Mouse (Mus musculus) MEL (cell line): ENCODE measurements around the gene Nek2. TPM values are rescaled to one million over a fixed set of nuclear protein-coding genes. Genes with fewer than 3 reads are reported as not detected.

Experiments used
- DNase-seq: peaks from one replicate; pipeline ENCODE4 v3.0.0; 2011; ENCODE audit warnings: low read depth, low spot score
- H3K27ac ChIP-seq: 2 replicates; pipeline ENCODE4 v1.5.1; 2012; ENCODE audit warnings: low read depth, mild to moderate bottlenecking, control low read depth, low read length, moderate library complexity; ENCODE audit not compliant: control insufficient read depth
- H3K27me3 ChIP-seq, 2 experiments: fragments of 150-350 bp in 1 of 2; sonication (generic) in 1 of 2; 2 replicates each; pipeline ENCODE4 v1.6.1; 2012; ENCODE audit warnings: low read length in 2 of 2, mild to moderate bottlenecking in 2 of 2, improper control_type of control experiment in 1 of 2, moderate library complexity in 1 of 2; ENCODE audit not compliant: insufficient read depth in 2 of 2, control insufficient read depth in 1 of 2
- H3K36me3 ChIP-seq, 2 experiments: 2 replicates each; pipeline ENCODE4 v1.6.1; 2012 to 2014; ENCODE audit warnings: low read length in 2 of 2, improper control_type of control experiment in 1 of 2, inconsistent platforms in 1 of 2, mild to moderate bottlenecking in 1 of 2; ENCODE audit not compliant: insufficient read depth in 2 of 2, control insufficient read depth in 1 of 2
- H3K4me1 ChIP-seq, 2 experiments: fragments of 150-350 bp in 1 of 2; sonication (generic) in 1 of 2; 2 replicates each; pipeline ENCODE4 v1.6.1; 2012; ENCODE audit warnings: low read length in 2 of 2, improper control_type of control experiment in 1 of 2, mild to moderate bottlenecking in 1 of 2; ENCODE audit not compliant: insufficient read depth in 2 of 2, control insufficient read depth in 1 of 2
- H3K4me3 ChIP-seq, 2 experiments: fragments of 150-350 bp in 1 of 2; sonication (generic) in 1 of 2; 2 replicates each; pipeline ENCODE4 v1.5.1; 2012; ENCODE audit warnings: low read depth in 2 of 2, low read length in 2 of 2, mild to moderate bottlenecking in 2 of 2, moderate library complexity in 2 of 2, control low read depth in 1 of 2, improper control_type of control experiment in 1 of 2; ENCODE audit not compliant: control insufficient read depth in 1 of 2, insufficient read depth in 1 of 2
- H3K79me2 ChIP-seq: 2 replicates; pipeline ENCODE4 v1.6.1; 2012; ENCODE audit warnings: mild to moderate bottlenecking, low read length, moderate library complexity; ENCODE audit not compliant: control insufficient read depth, poor library complexity, insufficient read depth
- H3K9ac ChIP-seq: 2 replicates; pipeline ENCODE4 v1.6.1; 2012; ENCODE audit warnings: low read depth, mild to moderate bottlenecking, control low read depth, low read length, moderate library complexity; ENCODE audit not compliant: control insufficient read depth, poor library complexity, severe bottlenecking
- H3K9me3 ChIP-seq: fragments of 150-350 bp; sonication (generic); replicated peaks from 2 replicates; pipeline ENCODE4 v1.6.1; 2012; ENCODE audit warnings: mild to moderate bottlenecking, low read length, improper control_type of control experiment, moderate library complexity; ENCODE audit not compliant: insufficient read depth
- CHD1 ChIP-seq: IDR thresholded peaks from 2 replicates; pipeline ENCODE4 v1.6.1; 2012; ENCODE audit warnings: low read depth, mild to moderate bottlenecking, inconsistent platforms, low read length, improper control_type of control experiment
- CTCF ChIP-seq, 3 experiments: IDR thresholded peaks in 2 of 3; conservative IDR thresholded peaks in 1 of 3; 2 replicates each; pipeline ENCODE4 v1.5.1; 2011 to 2012; ENCODE audit warnings: low read length in 3 of 3, low read depth in 2 of 3, mild to moderate bottlenecking in 2 of 3, improper control_type of control experiment in 1 of 3, inconsistent platforms in 1 of 3, mixed read lengths in 1 of 3, moderate library complexity in 1 of 3; ENCODE audit not compliant: control insufficient read depth in 1 of 3, insufficient read depth in 1 of 3, poor library complexity in 1 of 3, severe bottlenecking in 1 of 3
- EP300 ChIP-seq, 2 experiments: IDR thresholded peaks; 2 replicates each; pipeline ENCODE4 v1.6.1; 2011; ENCODE audit warnings: improper control_type of control experiment in 2 of 2, low read length in 2 of 2, low read depth in 1 of 2, mild to moderate bottlenecking in 1 of 2
- ETS1 ChIP-seq: IDR thresholded peaks from 2 replicates; pipeline ENCODE4 v1.6.1; 2012; ENCODE audit warnings: low read depth, mild to moderate bottlenecking, inconsistent platforms, low read length, improper control_type of control experiment, moderate library complexity
- GATA1 ChIP-seq: IDR thresholded peaks from 2 replicates; pipeline ENCODE4 v1.6.1; 2011; ENCODE audit warnings: low read depth, low read length, improper control_type of control experiment
- HCFC1 ChIP-seq: IDR thresholded peaks from 2 replicates; pipeline ENCODE4 v1.6.1; 2012; ENCODE audit warnings: low read depth, mild to moderate bottlenecking, inconsistent platforms, low read length, improper control_type of control experiment, moderate library complexity
- JUND ChIP-seq: IDR thresholded peaks from 2 replicates; pipeline ENCODE4 v1.6.1; 2011; ENCODE audit warnings: low read depth, mild to moderate bottlenecking, improper control_type of control experiment, low read length
- KAT2A ChIP-seq: conservative IDR thresholded peaks from 2 replicates; pipeline ENCODE4 v1.6.1; 2012; ENCODE audit warnings: low read depth, low read length, improper control_type of control experiment, inconsistent platforms
- MAFK ChIP-seq: IDR thresholded peaks from 2 replicates; pipeline ENCODE4 v1.6.1; 2011; ENCODE audit warnings: low read depth, mild to moderate bottlenecking, low read length, improper control_type of control experiment, borderline replicate concordance
- MAZ ChIP-seq: IDR thresholded peaks from 2 replicates; pipeline ENCODE4 v1.6.1; 2012; ENCODE audit warnings: low read depth, mild to moderate bottlenecking, inconsistent platforms, low read length, improper control_type of control experiment
- MEF2A ChIP-seq: IDR thresholded peaks from 2 replicates; pipeline ENCODE4 v1.6.1; 2014; ENCODE audit warnings: low read depth, mild to moderate bottlenecking, inconsistent platforms, low read length, improper control_type of control experiment; ENCODE audit not compliant: poor library complexity, insufficient replicate concordance, severe bottlenecking; ENCODE audit errors: extremely low read depth
- MYB ChIP-seq: IDR thresholded peaks from 2 replicates; pipeline ENCODE4 v1.6.1; 2011; ENCODE audit warnings: mild to moderate bottlenecking, low read depth, low read length, improper control_type of control experiment
- MYC ChIP-seq: IDR thresholded peaks from 2 replicates; pipeline ENCODE4 v1.6.1; 2011; ENCODE audit warnings: low read depth, mild to moderate bottlenecking, low read length, improper control_type of control experiment, moderate library complexity
- NELFE ChIP-seq: IDR thresholded peaks from 2 replicates; pipeline ENCODE4 v1.6.1; 2011; ENCODE audit warnings: low read depth, low read length, improper control_type of control experiment
- POLR2A ChIP-seq, 2 experiments: IDR thresholded peaks; 2 replicates each; pipeline ENCODE4 v1.6.1; 2011 to 2012; ENCODE audit warnings: low read length in 2 of 2, mild to moderate bottlenecking in 2 of 2, control low read depth in 1 of 2, improper control_type of control experiment in 1 of 2, low read depth in 1 of 2, moderate library complexity in 1 of 2; ENCODE audit not compliant: control insufficient read depth in 1 of 2, insufficient read depth in 1 of 2, poor library complexity in 1 of 2
- POLR2AphosphoS5 ChIP-seq: IDR thresholded peaks from 2 replicates; pipeline ENCODE4 v1.6.1; 2012; ENCODE audit warnings: low read depth, borderline replicate concordance, mild to moderate bottlenecking, inconsistent platforms, low read length, moderate library complexity, mixed read lengths
- RAD21 ChIP-seq: IDR thresholded peaks from 2 replicates; pipeline ENCODE4 v1.6.1; 2011; ENCODE audit warnings: mild to moderate bottlenecking, low read depth, low read length, improper control_type of control experiment
- SIN3A ChIP-seq: IDR thresholded peaks from 2 replicates; pipeline ENCODE4 v1.6.1; 2012; ENCODE audit warnings: low read length, improper control_type of control experiment, inconsistent platforms
- SMC3 ChIP-seq: IDR thresholded peaks from 2 replicates; pipeline ENCODE4 v1.6.1; 2011; ENCODE audit warnings: low read depth, low read length, improper control_type of control experiment
- TBP ChIP-seq: IDR thresholded peaks from 2 replicates; pipeline ENCODE4 v1.8.0; 2011; ENCODE audit warnings: low read depth, low read length, improper control_type of control experiment
- UBTF ChIP-seq: IDR thresholded peaks from 2 replicates; pipeline ENCODE4 v1.6.1; 2012; ENCODE audit warnings: low read depth, mild to moderate bottlenecking, inconsistent platforms, low read length, improper control_type of control experiment, moderate library complexity, borderline replicate concordance; ENCODE audit not compliant: insufficient read depth
- USF1 ChIP-seq: IDR thresholded peaks from 2 replicates; pipeline ENCODE4 v1.6.1; 2014; ENCODE audit warnings: low read depth, mild to moderate bottlenecking, inconsistent platforms, low read length, improper control_type of control experiment, moderate library complexity
- ZMIZ1 ChIP-seq: IDR thresholded peaks from 2 replicates; pipeline ENCODE4 v1.6.1; 2012; ENCODE audit warnings: low read depth, mild to moderate bottlenecking, inconsistent platforms, low read length, improper control_type of control experiment, moderate library complexity
- ZNF384 ChIP-seq: IDR thresholded peaks from 2 replicates; pipeline ENCODE4 v1.6.1; 2012; ENCODE audit warnings: low read depth, mild to moderate bottlenecking, inconsistent platforms, low read length, improper control_type of control experiment
- polyA plus RNA-seq, 2 experiments: library from polyadenylated mRNA; stranded (reverse) in 1 of 2; unstranded in 1 of 2; fragments of >175 nt in 1 of 2; fragments of >200 nt in 1 of 2; gene quantifications; 2 replicates each; pipeline versions ENCODE4 v1.2.1 to v1.2.4; 2012; ENCODE audit warnings: low replicate concordance in 2 of 2, low read depth in 1 of 2; ENCODE audit not compliant: insufficient read length in 2 of 2, insufficient read depth in 1 of 2, missing spikeins in 1 of 2
- total RNA-seq: library from RNA; depleted of rRNA; stranded (reverse); fragments of 300-350 nt; gene quantifications from 2 replicates; pipeline ENCODE4 v1.2.3, GENCODE M21; 2012

The Nek2 gene
- total and polyA plus RNA-seq, 3 experiments = 34.9 to 56.5 TPM; not detected in 1

GRCm38 (mm10) chr1:191875683-191876305 lies 54.5 kb downstream of the Nek2 start (continued):
- TF ChIP-seq POLR2AphosphoS5 (no peak), NELFE (peak; percentile 46; the same call in 1 of the 2 replicates), ZMIZ1 (no peak; the same call in 1 of the 2 replicates), MAZ (no peak), ZNF384 (no peak), USF1 (no peak), SIN3A (no peak), POLR2A (IDR thresholded peaks at IDR 0.05; ENCODE audit: control insufficient read depth in 1 of 2, insufficient read depth in 1 of 2, low read depth in 1 of 2, low read length in 2 of 2, poor library complexity in 1 of 2) (peak in 1 of 2 experiments; percentile 71; a peak in 2 of 4 replicates), UBTF (0 out of 2 replicates have a peak, but pooled peaks have one; percentile 25), MAFK (peak; percentile 58; the same call in 1 of the 2 replicates), SMC3 (no peak), CHD1 (peak; percentile 56; the same call in 1 of the 2 replicates), MYB (no peak), EP300 (IDR thresholded peaks at IDR 0.05; ENCODE audit: low read depth in 1 of 2, low read length in 2 of 2) (peak; percentile 30 to 55; a peak in 2 of 4 replicates), MYC (peak; percentile 65; the same call in 1 of the 2 replicates), KAT2A (no peak; the same call in 1 of the 2 replicates), CTCF (IDR thresholded peaks at IDR 0.05 in 2 of 3, conservative IDR thresholded peaks at IDR 0.05 in 1 of 3; ENCODE audit: control insufficient read depth in 1 of 3, insufficient read depth in 1 of 3, low read depth in 2 of 3, low read length in 3 of 3, poor library complexity in 1 of 3, severe bottlenecking in 1 of 3) (no peak)

GRCm38 (mm10) chr1:191877681-191878080 lies 56.4 kb downstream of the Nek2 start:
- Histone ChIP-seq H3K27ac (no peak overlapping the region), H3K27me3 (no peaks in the 10 kb centered on the region), H3K36me3 (peaks cover 0 to 30% of the 10 kb centered on the region in 2 experiments; a peak in 2 of 4 replicates)

DNA sequence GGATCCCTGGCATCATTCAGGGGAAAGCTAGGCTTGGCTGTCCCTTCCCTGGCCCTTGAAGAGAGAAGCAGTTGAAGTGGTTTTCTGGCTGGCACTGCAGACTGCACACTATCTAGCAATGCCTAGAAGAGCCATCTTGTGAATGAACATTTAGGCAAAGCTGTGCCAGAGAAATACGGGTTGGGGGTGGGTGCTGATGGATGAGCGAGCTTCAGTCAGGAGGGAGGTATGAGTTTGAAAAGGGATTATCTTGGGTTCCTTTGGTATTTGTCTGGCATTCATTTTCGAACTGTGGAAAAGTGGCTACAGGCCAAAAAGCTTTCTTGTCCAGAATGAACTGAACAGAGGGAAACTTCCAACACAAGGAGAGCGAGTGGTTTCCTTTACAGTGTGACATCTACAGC lies 57.3 kb downstream of the Nek2 start:
- Histone ChIP-seq H3K4me3 (no peak overlapping the region), H3K27me3 (no peaks in the 10 kb centered on the region), H3K9ac (no peak overlapping the region), H3K9me3 (no peaks in the 10 kb centered on the region), H3K4me1 (peaks cover 17 to 57% of the 10 kb centered on the region in 2 experiments), H3K36me3 (peaks cover 0 to 38% of the 10 kb centered on the region in 2 experiments; a peak in 2 of 4 replicates), H3K79me2 (no peaks in the 10 kb centered on the region), H3K27ac (no peak overlapping the region)
- DNase-seq = no peak
- TF ChIP-seq RAD21 (no peak), ETS1 (no peak), KAT2A (no peak), ZMIZ1 (no peak), JUND (no peak), MEF2A (no peak), GATA1 (no peak), ZNF384 (no peak), CTCF (IDR thresholded peaks at IDR 0.05 in 2 of 3, conservative IDR thresholded peaks at IDR 0.05 in 1 of 3; ENCODE audit: control insufficient read depth in 1 of 3, insufficient read depth in 1 of 3, low read depth in 2 of 3, low read length in 3 of 3, poor library complexity in 1 of 3, severe bottlenecking in 1 of 3) (no peak), MYC (no peak), HCFC1 (no peak)

More at GRCm38 (mm10) chr1:191877681-191878080, 56.4 kb downstream of the Nek2 start:
- TF ChIP-seq SMC3 (no peak), KAT2A (no peak), MYC (no peak), TBP (no peak)
- H3K9me3 ChIP-seq = no peaks in the 10 kb centered on the region
- no peak overlapping the region for H3K9ac ChIP-seq
- no peak overlapping the region for H3K4me3 ChIP-seq
- H3K4me1 ChIP-seq = peaks cover 8 to 49% of the 10 kb centered on the region in 2 experiments
- no peak for DNase-seq
- no peaks in the 10 kb centered on the region for H3K79me2 ChIP-seq
